Mouse (Mus musculus) c-Kit-positive CD71-positive TER-119-positive erythroid progenitor cells, embryonic 14.5 days (primary cell): ENCODE results near the gene Sgsm3.

Experiments
- DNase-seq: peaks from one replicate; pipeline ENCODE4 v3.0.0-alpha.2; 2013; ENCODE audit warnings: low spot score

Sgsm3 gene

DNA sequence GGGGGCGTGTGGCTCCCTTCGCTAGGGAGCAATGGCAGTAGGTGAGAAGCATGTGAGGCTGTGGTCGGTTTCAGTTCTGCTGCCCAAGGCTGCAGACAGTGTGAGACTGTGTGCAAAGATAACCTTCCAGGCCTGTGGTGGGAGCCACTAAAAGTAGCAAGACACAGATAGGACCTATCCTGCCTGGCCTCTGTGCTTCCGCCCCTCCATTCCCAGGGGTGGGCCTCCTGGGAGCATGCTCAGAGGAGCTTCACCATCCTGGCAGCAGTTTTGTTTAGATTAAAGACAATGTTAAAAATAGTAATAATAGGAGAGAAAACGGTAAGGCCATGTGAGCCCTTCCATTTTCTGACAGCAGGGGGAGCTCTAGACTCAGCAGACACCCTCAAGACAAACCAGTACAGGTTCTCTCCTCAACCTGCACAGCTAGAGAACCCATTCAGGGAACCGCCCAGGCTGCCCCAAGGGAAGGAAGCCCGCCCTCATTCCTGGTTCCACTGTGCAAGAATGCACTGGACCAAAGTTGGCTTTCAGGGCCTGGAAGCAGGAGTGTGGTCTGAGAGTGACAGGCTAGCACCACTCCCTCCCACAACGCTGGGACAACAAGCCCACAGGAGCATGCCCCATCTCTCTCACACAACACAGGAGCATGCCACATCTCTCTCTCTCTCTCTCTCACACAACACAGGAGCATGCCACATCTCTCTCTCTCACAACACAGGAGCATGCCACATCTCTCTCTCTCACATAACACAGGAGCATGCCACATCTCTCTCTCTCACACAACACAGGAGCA lies 50.0 kb downstream of the Sgsm3 start:
- peak; percentile 82 for DNase-seq

DNA sequence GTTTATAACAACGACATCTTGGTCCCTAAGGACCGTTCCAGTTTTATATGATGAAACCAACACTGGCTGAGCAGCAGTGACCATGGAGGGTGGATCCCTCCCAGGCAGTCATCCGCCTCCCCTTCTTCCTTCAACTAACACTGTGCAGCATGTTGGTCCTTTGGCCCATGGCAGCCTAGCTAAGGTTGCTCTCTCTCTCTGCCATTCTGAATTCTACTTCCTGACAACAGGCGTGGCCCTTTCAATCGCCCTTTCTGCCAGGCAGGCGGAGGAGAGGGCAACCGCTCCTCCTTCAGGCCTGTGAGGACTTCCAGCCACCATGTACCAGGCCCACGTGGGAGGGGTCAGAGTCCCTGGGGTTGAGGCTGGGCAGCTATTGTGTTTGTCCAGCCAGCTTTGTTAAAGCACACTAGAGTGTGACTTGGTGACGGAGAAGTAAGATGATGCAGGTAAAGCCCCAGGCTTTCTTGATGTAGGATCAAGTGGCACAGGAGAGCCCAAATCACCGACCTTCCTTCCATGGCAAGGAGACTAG lies 53.4 kb downstream of the Sgsm3 start:
- no peak for DNase-seq

DNA sequence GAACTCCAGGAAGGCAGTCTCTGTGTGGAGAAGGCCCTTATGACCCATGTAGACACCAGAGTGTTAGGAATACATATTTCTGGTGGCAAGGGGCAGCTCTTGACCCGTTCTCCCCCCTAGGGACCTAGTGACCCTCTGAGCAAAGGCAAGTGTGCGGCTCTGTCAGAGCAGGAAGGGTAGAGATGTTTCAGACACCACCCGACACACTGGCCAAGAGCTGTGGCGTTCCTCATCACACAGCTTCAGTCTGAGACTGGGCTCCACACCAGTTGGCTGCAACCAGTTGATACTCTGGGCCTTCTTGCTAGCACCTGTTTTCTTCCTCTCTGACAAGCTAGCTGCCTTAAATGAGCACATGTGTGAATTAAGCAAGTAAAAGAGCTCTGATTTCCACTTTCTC lies 54.0 kb downstream of the Sgsm3 start:
- no peak for DNase-seq

DNA sequence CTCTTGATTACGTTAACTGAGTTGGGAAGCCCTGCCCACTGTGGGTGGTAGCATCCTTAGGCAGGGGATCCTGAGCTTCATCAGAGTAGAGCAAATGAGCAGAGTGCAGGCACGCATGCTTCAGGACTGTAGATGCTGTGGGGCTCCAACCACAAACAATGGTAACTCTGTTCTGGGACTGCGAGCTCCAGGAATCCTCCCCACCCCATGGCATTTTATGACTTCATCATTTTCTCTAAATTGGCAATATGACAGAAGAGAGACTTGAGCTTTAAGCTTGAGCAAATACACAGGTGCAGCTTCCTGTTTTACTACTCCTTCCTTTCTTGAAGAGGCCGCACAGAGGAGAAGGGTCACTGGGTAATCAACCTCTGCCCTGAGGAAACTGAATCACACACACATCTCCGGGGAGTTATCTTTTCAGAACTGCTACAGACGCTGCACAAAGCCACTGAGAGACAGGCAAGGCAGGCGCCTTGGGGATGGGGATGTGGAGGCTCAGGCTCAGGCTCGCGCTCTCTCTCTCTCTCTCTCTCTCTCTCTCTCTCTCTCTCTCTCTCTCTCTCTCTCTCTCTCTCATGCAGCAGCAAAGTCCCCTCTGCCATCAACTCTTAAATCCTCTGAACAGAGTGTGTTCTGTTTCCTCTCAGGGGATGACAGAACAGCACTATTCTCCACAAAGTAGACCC lies 55.5 kb downstream of the Sgsm3 start:
- DNase-seq = no peak

DNA sequence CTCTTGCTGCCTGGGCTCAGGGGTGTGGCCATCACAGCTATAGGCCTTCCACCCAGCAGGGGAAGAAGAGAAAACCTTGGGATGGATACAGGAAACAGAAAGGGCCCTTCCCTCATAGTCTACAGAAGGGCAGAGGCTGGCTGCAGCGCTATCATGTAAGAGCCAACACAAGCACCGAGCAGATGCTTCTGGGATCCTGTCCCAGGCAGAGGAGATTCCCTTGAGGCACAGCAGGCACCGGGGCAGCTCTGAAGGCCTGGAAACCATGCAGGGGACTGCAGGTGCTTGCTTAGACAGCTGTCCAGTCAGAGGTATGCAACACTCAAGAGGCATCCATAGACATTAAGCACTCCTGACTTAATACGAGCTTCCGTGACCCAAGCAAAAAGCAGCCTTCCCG lies 56.6 kb downstream of the Sgsm3 start:
- DNase-seq = no peak

DNA sequence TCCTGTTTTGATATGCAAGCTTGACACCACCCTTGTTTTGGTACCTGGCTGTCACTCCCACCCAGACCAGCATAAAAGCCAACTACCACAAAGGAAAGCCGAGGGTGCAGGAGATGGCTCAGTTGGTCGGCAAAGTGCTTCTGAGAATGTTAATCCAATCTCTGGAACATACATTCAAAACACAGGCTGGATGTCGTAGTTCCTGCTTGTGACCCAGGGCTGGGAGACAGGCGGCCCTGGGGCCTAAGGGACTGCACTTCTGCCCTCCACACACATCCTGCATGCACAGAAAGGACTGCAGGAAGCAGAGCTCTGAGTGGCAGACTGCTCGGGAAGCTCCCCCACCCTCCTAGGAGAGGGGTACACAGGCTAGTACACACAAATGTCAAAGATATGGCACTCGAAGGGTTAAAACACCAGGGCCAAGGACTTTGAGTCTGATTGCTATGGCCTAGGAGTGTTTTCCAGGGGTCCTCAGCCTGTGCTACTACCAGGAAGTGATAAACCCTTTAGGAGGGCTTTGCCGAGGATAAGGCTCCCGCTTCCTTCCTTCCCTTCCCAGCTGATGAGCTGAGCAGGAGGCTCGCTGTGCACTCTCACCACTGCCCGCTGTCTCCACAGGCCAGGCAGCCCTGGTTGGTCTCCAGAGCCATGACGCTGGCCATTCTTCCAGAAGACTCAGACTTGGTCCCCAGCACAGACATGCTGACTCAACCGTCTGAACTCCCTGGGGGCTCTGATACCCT lies 58.0 kb downstream of the Sgsm3 start:
- no peak for DNase-seq

DNA sequence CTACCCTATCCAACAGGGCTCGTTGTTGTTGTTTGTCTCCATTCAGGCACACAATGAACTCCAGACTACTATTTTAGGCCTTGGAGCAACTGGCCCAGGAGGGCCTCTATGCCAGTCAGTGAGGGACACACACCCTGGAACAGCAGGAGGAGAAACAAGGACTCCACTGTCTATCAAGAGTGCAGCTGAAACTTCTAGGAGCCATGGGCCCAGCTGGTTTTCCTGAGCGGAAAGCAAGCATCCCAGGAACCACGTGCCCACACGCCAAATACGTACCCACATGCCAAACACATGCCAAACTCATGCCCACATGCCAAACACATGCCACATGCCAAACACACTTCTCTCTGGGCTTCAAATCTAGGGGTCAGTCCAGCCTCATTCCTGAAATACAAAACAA lies 60.9 kb downstream of the Sgsm3 start:
- DNase-seq = no peak

DNA sequence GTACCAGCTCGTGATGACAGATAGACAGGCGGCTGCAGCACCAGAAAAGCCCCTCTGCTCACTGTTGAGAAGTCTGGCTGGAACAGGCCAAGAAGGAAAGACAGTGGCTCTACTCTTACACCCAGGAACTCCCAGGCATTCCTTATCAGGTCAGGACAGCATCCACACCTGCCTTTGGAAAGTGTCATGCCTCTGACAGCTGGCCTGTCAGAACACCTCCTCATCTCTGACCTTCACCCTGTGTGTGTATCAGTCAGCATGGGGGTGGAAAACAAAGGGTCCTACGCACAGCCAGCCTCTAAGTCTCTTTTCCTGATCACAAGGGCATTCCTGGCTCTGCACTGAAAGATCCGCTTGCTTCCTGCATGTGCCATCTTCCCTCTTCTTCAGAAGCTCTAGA lies 64.2 kb downstream of the Sgsm3 start:
- no peak for DNase-seq

DNA sequence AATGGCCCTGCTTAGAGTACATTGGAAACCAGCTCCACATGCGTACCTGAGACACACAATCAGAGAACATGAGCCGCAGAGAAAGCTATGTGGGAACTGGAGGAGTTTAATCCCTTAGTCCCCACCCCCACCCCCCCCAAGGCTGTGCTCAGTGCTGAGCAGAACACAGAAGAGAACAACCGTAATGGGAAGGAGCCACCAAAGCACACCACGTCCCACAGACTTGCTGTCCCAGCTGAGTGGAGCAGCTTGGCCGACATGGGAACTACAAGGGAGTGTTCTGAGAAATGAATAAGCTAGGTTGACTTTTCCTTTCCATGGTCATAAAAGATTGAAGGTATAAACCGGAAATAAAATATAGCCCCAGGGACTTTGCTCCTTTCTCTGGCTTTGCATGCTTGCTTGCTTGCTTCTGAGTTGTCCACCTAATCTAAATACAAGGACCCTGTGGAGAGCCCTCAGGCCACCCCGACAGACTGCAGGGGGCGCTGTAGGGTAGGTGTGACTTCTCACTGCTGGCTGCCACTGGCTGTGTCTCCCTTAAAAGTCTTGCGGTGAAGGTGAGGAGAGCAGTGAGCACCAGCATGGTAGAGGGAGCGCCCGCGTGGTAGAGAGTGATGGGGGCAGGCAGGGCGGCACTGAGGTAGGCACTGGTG lies 64.8 kb downstream of the Sgsm3 start:
- DNase-seq = peak; percentile 29

DNA sequence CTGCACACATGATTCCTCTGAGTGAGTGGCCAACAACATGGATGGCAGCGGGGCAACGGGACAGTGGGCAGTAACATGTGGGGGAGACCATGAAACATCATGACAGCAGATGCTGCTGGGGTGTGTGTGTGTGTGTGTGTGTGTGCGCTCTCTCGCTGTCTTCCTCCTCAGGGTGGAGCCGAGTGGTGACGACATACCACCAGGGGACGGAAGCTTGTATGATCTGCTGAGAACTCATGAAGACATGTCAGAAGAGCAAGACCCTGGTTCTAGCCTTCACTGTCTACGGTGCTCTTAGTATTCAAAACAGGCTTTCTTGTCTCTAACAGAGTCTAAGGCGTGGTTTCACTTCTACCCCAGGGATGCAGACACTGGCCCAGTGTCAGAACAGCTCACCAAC lies 66.9 kb downstream of the Sgsm3 start:
- DNase-seq = no peak

DNA sequence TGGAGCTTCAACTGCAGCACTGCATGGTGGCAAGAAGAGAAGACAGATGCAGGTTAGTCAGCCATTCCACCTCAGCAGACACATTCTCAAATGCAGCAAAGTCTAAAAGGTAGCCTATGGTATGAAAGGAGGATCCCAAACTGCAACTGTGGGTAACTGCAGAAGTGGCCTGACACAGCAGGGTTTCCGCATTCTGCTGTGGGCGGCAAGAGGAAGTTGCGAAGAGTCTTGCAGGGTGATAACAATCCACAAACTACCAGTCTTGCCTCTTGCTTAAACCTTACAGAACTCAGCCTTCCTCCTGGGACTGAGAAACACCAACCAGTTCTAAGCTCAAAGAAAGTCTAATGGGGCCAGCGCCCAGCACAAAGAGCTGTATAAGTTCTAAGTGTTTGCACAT lies 67.8 kb downstream of the Sgsm3 start:
- DNase-seq = no peak

DNA sequence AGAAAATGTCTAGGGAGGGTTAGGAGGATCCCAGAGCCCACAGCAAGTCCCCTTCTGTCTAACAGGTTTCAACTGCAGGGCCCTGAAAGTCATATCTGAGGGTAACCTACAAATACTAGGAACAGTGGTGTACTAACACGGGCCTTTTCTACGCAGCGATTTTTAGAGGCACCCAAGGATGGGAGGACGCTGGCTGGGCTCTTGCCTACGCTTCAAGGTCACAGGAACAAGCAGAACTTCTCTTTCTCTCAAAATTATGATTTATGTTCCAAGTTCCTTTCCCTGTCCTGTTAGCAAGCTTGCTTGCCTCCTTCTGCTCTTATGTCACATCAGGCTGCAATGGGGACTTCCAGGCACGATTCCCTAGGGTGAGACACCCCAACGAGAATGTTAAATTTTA lies 68.5 kb downstream of the Sgsm3 start:
- DNase-seq = no peak

DNA sequence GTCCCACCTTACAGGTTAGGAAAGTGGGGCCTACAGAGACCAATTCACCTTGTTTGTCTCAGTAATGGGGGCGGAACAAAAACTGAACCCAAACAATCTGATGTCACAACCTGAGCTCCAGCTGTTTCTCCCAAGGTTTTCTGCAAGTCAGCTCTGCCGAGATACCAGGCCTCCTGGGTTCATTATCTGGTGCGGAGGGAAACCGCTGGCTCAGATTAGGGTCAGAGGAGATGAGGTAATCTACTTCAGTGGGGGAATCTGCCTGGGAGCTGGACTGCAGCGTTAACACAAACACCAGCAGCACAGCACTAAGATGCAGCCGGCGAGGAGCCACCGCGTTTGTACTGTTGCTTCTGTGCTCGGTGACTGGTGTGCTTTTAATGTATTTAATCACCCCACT lies 69.9 kb downstream of the Sgsm3 start:
- DNase-seq = peak; percentile 62

DNA sequence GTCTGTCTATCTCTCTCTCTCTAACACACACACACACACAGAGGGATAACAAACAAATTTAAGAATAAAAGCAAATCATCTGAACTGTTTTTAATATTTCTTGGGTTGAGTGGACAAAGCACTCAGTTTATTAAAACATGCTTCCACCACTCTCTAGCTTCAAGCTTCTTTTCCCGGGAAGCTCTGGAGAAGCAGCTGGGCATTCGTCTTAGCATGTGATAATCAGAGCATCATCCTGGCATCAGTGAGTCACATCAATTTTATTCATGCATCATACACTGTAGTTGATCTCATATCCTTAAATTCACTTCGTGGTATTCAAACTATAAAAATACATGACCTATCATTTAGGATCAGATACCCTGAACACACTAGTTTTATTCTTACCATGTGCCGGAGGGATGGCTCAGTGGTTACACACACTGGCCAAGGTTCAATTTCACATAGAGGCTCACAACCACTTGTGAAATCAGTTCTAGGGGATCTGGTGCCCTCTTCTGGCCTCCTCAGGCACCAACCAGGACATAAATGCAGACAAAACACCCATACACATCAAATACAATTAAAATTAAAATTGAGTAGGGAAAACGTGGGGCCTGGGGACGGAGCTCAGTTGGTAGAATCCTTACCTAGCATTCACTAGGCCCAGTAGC lies 72.0 kb downstream of the Sgsm3 start:
- DNase-seq = peak; percentile 31

DNA sequence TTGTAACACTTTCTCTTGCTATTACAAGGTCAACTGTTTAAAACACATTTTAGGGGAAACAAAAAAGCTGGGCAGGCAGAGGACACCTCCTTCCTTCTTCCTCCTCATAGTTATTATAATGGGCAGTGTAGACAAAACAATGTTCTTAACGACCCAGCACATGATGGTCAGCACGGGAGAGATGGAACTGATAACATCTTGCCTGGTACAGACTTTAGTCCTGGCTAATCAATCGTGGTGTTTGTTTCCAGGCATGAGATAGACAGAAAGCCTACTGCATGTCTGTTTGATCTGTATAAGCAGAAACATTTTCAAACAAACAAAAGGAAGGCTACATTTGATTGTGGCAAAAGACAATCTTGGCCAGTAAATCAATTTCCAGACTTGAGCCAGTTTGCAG lies 72.9 kb downstream of the Sgsm3 start:
- no peak for DNase-seq

DNA sequence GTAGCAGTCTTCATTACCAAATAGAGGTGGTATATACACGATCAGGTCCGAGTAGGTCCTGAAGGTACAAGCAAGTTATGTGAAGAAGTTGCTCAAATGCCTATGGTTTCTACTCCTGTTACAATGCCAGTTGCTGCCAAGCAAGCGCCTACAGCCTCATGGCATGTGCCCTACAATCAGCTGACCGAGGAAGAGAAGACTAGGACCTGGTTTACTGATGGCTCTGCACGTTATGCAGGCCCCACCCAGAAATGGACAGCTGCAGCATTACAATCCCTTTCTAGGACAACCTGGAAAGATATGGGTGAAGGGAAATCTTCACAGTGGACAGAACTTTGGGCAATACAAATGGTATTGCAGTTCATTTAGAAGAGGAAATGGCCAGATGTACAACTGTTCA lies 74.9 kb downstream of the Sgsm3 start:
- DNase-seq = no peak

DNA sequence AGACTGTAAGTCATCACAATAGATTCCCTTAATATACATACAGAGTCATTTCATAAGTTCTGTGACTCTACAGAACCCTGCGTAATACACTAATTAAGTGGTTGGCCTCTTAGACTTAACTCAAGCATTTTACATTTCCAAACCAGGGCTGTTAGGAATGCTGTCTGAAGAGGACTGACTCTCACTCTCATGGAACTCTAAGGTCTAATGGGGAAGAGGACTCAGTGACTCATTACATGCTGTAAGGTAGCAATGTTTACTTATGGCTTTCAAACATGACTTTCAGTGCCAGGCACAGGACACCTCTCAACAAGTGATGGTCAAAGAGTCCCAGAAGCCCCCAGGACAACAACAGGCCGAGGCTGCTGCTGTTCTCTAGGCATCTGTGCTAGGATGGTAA lies 77.9 kb downstream of the Sgsm3 start:
- no peak for DNase-seq

DNA sequence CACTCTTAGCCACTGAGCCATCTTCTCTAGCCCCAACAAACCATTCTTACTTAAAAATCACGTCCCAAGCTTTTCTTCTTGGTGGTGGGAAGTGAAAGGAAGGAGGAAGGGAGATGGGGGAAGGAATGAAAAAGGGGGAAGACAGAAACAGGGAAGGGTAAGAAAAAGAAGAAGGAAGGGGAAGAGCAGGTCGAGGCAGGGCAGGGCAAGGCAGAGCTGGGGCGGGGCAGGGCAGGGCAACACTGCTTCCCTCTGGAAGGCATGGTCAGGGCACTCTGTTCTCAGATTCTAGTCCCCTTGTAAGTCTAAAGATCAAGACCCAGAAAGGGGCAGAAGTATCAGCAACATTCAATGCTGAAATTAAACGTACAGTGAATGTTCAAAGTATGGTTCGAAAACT lies 80.2 kb downstream of the Sgsm3 start:
- no peak for DNase-seq

DNA sequence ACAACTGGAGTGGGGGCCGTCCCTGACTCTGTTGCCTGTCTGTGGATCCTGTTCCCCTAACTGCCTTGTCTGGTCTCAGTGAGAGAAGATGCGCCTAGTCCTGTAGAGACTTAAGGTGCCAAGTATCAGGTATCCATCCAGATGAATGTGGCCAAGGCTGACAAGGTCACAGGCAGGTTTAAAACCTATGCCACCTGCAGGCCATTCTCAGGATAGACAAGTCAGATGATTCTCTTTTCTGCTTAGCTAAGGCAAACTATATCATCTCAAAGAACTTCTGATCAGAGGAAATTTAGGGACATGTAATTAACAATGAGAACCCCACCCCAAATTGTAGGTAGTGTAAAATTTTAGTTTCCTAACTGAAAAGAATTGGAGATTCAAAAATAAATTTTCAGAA lies 83.4 kb downstream of the Sgsm3 start:
- DNase-seq = no peak
